Mouse (Mus musculus): Measurements from ENCODE around the gene Amotl1. TPM values are rescaled to one million over a fixed set of nuclear protein-coding genes. Genes with fewer than 3 reads are reported as not detected.

The Amotl1 gene
- polyA plus RNA-seq, 1 experiment: 17.3 TPM

DNA sequence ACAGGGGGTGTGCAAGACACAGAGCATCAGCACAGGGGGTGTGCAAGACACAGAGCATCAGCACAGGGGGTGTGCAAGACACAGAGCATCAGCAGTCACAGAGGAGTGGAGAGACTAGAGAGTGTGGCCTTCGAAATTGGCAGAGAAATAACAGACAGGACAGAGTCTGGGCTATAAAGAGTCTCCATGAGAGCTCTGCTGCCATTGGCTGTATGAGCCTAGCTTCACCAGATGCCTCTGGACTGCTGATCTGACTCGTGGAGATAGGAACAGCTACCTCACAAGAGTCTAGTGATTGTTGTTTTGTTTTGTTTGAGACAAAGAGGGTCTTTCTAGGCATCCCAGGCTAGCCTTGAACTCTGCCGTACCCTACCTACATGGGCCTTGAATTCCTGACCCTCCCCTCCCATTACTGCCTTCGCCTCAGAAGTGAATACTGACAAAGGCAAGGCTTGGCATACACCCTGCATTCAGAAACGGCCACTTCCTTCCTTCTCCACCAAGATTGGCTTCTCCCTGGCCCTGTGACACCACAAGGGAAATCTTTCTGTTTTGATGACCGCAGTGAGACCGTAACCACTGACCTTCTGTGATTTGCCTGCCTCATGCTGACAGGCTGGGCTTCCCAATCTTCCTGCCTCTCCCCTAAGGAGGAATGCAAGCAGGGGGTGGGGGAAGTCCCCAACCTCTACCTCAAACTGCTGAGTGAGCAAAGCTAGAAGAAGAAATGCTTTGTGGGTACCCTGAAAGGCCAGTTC lies 3.4 kb downstream of the Amotl1 start:
- H3ac ChIP-seq (ENCODE audit: control insufficient read depth, insufficient read length, low read depth): no peak overlapping the region
- no peaks in the 10 kb centered on the region for H3K79me3 ChIP-seq (ENCODE audit: low read depth)
- no peaks in the 10 kb centered on the region for H3K36me3 ChIP-seq (ENCODE audit: control insufficient read depth, insufficient read depth)
- no peaks in the 10 kb centered on the region for H3K79me2 ChIP-seq (ENCODE audit: control insufficient read depth, insufficient read depth)
- no peak overlapping the region for H3K4me3 ChIP-seq (ENCODE audit: insufficient read depth, poor library complexity, severe bottlenecking)
- no peaks in the 10 kb centered on the region for H3K27me3 ChIP-seq (ENCODE audit: control insufficient read depth, insufficient read depth, insufficient read length)
- no peak for TF ChIP-seq MYOG (IDR thresholded peaks at IDR 0.05; ENCODE audit: control insufficient read depth, extremely low read depth, insufficient read length)
- no peak for TF ChIP-seq FOSL1 (IDR thresholded peaks at IDR 0.05; ENCODE audit: insufficient read depth, low read length, poor library complexity, severe bottlenecking)
- TF ChIP-seq USF1 (IDR thresholded peaks at IDR 0.05; ENCODE audit: low read depth): no peak
- no peak for TF ChIP-seq MAX (IDR thresholded peaks at IDR 0.05)
- TF ChIP-seq MYOD1 (IDR thresholded peaks at IDR 0.05; ENCODE audit: control insufficient read depth, insufficient read length, low read depth): no peak
- no peak for TF ChIP-seq CTCF (IDR thresholded peaks at IDR 0.05; ENCODE audit: control insufficient read depth, insufficient read depth, insufficient read length)
- no peak for TF ChIP-seq CEBPB (IDR thresholded peaks at IDR 0.05; ENCODE audit: low read depth)

DNA sequence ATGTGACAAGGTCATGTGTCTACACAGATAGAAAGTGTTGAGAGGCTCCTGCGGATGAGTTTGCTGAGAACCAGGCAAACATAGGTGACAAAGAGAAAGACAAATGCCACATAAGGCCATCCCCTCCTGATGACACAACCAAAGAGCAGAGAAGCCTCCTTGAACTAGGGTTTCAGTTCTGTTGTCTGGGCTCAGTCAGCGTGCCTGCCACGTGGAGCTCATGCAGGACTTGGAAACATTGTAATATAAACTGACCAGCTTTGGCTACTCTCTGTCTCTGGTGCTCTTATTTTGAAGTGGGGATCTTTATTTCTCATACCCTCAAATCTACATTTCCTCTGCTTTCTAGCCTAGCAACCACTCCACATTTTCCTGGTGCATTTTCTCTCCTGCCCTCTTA lies 8.6 kb downstream of the Amotl1 start:
- no peaks in the 10 kb centered on the region for H3K79me2 ChIP-seq (ENCODE audit: control insufficient read depth, insufficient read depth)
- no peak overlapping the region for H3K4me3 ChIP-seq (ENCODE audit: insufficient read depth, poor library complexity, severe bottlenecking)
- H3K36me3 ChIP-seq (ENCODE audit: control insufficient read depth, insufficient read depth): no peaks in the 10 kb centered on the region
- H3K27me3 ChIP-seq (ENCODE audit: control insufficient read depth, insufficient read depth, insufficient read length): no peaks in the 10 kb centered on the region
- H3ac ChIP-seq (ENCODE audit: control insufficient read depth, insufficient read length, low read depth): no peak overlapping the region
- H3K79me3 ChIP-seq (ENCODE audit: low read depth): no peaks in the 10 kb centered on the region
- no peak for TF ChIP-seq MYOD1 (IDR thresholded peaks at IDR 0.05; ENCODE audit: control insufficient read depth, insufficient read length, low read depth)
- no peak for TF ChIP-seq CEBPB (IDR thresholded peaks at IDR 0.05; ENCODE audit: low read depth)
- TF ChIP-seq MYOG (IDR thresholded peaks at IDR 0.05; ENCODE audit: control insufficient read depth, extremely low read depth, insufficient read length): no peak
- no peak for TF ChIP-seq MAX (IDR thresholded peaks at IDR 0.05)
- TF ChIP-seq CTCF (IDR thresholded peaks at IDR 0.05; ENCODE audit: control insufficient read depth, insufficient read depth, insufficient read length): no peak
- TF ChIP-seq USF1 (IDR thresholded peaks at IDR 0.05; ENCODE audit: low read depth): no peak
- no peak for TF ChIP-seq FOSL1 (IDR thresholded peaks at IDR 0.05; ENCODE audit: insufficient read depth, low read length, poor library complexity, severe bottlenecking)

DNA sequence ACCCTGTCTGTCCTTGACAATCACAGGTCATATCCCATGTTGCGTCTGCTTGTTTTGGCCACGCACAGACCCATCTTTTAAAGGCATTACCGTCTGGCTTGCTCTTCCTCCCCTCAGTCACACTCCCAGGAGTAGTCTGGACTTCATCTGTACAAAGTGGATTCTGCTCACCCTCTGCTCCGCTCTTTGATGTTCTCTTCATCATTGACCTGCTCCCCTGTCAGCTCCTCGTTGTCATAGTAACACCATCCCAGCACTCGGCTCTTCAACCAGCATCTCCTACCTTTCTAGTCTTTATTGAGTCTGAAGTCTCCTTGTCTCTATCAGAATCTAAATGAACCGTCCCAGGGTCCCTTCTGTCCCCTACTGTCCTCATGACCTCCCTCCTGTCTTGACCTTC lies 9.3 kb downstream of the Amotl1 start:
- H3K4me3 ChIP-seq (ENCODE audit: insufficient read depth, poor library complexity, severe bottlenecking): no peak overlapping the region
- TF ChIP-seq USF1 (IDR thresholded peaks at IDR 0.05; ENCODE audit: low read depth) (no peak), MYOG (IDR thresholded peaks at IDR 0.05; ENCODE audit: control insufficient read depth, extremely low read depth, insufficient read length) (no peak), MYOD1 (IDR thresholded peaks at IDR 0.05; ENCODE audit: control insufficient read depth, insufficient read length, low read depth) (no peak)
- H3K36me3 ChIP-seq (ENCODE audit: control insufficient read depth, insufficient read depth): no peaks in the 10 kb centered on the region
- H3ac ChIP-seq (ENCODE audit: control insufficient read depth, insufficient read length, low read depth): no peak overlapping the region
- no peaks in the 10 kb centered on the region for H3K79me3 ChIP-seq (ENCODE audit: low read depth)
- no peaks in the 10 kb centered on the region for H3K79me2 ChIP-seq (ENCODE audit: control insufficient read depth, insufficient read depth)
- no peaks in the 10 kb centered on the region for H3K27me3 ChIP-seq (ENCODE audit: control insufficient read depth, insufficient read depth, insufficient read length)

DNA sequence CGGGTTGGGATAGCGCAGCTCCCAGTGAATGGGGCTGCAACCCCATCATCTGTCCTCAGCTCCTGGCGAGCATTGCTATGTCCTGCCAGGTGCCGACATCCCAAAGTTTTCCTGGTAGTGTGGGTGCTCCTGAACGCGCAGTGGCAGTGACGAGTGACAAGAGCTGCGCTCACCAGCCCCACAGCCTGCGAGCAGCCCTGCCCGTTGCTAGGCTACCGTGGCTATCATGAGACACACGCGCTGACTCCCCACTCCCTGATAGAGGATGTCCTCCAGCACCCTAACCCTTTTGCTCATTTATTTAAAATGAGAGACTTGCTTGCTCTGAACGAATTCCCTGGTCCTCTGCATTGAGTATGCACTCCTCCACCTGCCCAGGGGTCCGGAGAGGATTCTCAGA lies 10.7 kb downstream of the Amotl1 start:
- Histone ChIP-seq H3K27me3 (ENCODE audit: control insufficient read depth, insufficient read depth, insufficient read length) (no peaks in the 10 kb centered on the region), H3K36me3 (ENCODE audit: control insufficient read depth, insufficient read depth) (no peaks in the 10 kb centered on the region), H3K79me2 (ENCODE audit: control insufficient read depth, insufficient read depth) (no peaks in the 10 kb centered on the region), H3ac (ENCODE audit: control insufficient read depth, insufficient read length, low read depth) (no peak overlapping the region), H3K4me3 (ENCODE audit: insufficient read depth, poor library complexity, severe bottlenecking) (no peak overlapping the region), H3K79me3 (ENCODE audit: low read depth) (no peaks in the 10 kb centered on the region)
- no peak for TF ChIP-seq CTCF (IDR thresholded peaks at IDR 0.05; ENCODE audit: control insufficient read depth, insufficient read depth, insufficient read length)
- TF ChIP-seq FOSL1 (IDR thresholded peaks at IDR 0.05; ENCODE audit: insufficient read depth, low read length, poor library complexity, severe bottlenecking): no peak
- TF ChIP-seq USF1 (IDR thresholded peaks at IDR 0.05; ENCODE audit: low read depth): no peak
- TF ChIP-seq MYOG (IDR thresholded peaks at IDR 0.05; ENCODE audit: control insufficient read depth, extremely low read depth, insufficient read length): no peak
- no peak for TF ChIP-seq MYOD1 (IDR thresholded peaks at IDR 0.05; ENCODE audit: control insufficient read depth, insufficient read length, low read depth)
- no peak for TF ChIP-seq CEBPB (IDR thresholded peaks at IDR 0.05; ENCODE audit: low read depth)
- no peak for TF ChIP-seq MAX (IDR thresholded peaks at IDR 0.05)

DNA sequence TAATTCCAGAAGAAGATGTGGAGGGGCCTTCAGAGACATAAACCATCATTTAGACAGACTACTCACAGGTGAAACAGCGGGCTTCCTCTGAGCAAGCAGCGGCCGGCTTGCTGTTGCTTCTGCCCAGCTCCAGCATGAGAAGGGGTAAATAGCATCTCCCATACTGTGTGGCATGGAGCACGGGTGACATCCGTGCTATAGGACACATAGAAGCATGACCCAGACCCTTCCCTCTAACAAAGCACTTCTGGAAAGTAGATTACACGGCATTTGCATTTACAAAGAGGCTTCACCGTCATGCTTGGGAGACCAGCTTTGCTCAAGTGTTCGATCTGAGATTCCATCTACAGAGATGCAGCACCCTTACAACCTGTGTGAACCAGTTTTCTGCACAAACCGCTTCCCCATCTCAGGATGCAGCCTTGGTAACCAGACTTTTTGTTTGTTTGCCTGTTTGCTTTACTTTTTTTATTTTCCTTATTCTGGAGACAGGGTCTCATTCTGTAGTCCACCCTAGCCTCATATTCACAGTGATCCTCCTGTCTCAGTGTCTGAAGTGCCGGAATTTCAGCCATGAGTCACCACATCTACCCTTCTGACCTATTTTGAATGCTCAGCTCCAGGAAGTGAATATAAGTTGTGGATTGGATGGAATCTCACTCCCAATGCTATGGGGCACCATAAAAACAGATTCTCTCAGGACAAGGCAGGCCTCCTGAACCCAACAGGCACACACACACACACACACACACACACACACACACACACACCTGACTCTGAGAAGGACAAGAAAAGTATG lies 12.3 kb downstream of the Amotl1 start:
- TF ChIP-seq MAX (IDR thresholded peaks at IDR 0.05): no peak
- TF ChIP-seq MYOG (IDR thresholded peaks at IDR 0.05; ENCODE audit: control insufficient read depth, extremely low read depth, insufficient read length): no peak
- no peak for TF ChIP-seq CEBPB (IDR thresholded peaks at IDR 0.05; ENCODE audit: low read depth)
- no peak for TF ChIP-seq USF1 (IDR thresholded peaks at IDR 0.05; ENCODE audit: low read depth)
- no peak for TF ChIP-seq MYOD1 (IDR thresholded peaks at IDR 0.05; ENCODE audit: control insufficient read depth, insufficient read length, low read depth)
- no peak for TF ChIP-seq FOSL1 (IDR thresholded peaks at IDR 0.05; ENCODE audit: insufficient read depth, low read length, poor library complexity, severe bottlenecking)
- no peak for TF ChIP-seq CTCF (IDR thresholded peaks at IDR 0.05; ENCODE audit: control insufficient read depth, insufficient read depth, insufficient read length)
- Histone ChIP-seq H3K27me3 (ENCODE audit: control insufficient read depth, insufficient read depth, insufficient read length) (no peaks in the 10 kb centered on the region), H3K4me3 (ENCODE audit: insufficient read depth, poor library complexity, severe bottlenecking) (no peak overlapping the region), H3K79me2 (ENCODE audit: control insufficient read depth, insufficient read depth) (no peaks in the 10 kb centered on the region), H3ac (ENCODE audit: control insufficient read depth, insufficient read length, low read depth) (no peak overlapping the region), H3K36me3 (ENCODE audit: control insufficient read depth, insufficient read depth) (no peaks in the 10 kb centered on the region), H3K79me3 (ENCODE audit: low read depth) (no peaks in the 10 kb centered on the region)

All from C2C12 (cell line).